Mouse (Mus musculus) liver, embryonic 13.5 days (tissue): ENCODE measurements around the gene Ran. TPM values are rescaled to one million over a fixed set of nuclear protein-coding genes. Genes with fewer than 3 reads are reported as not detected.
A peak's percentile ranks its signal among the peaks of the same experiment; 100 is the strongest.

Experiments
- ATAC-seq: fragments of 200-750 bp; cut with Nextera tagmentation; 2 replicates; pipeline ENCODE4 v1.8.0; 2017; ENCODE audit warnings: low read depth, mild to moderate bottlenecking, moderate number of reproducible peaks, moderate library complexity
- DNase-seq: peaks from one replicate; pipeline ENCODE4 v3.0.0; 2022
- H3K27ac ChIP-seq: fragments of 300-500 bp; sonication (generic); 2 replicates; pipeline ENCODE4 v1.5.1; 2015; ENCODE audit warnings: moderate library complexity, mild to moderate bottlenecking, inconsistent platforms
- H3K27me3 ChIP-seq: fragments of 300-500 bp; sonication (generic); 2 replicates; pipeline ENCODE4 v1.6.1; 2015; ENCODE audit warnings: mild to moderate bottlenecking, inconsistent platforms
- H3K36me3 ChIP-seq: fragments of 300-500 bp; sonication (generic); 2 replicates; pipeline ENCODE4 v1.6.1; 2015; ENCODE audit warnings: mild to moderate bottlenecking, inconsistent platforms
- H3K4me1 ChIP-seq: fragments of 300-500 bp; sonication (generic); replicated peaks from 2 replicates; pipeline ENCODE4 v1.6.1; 2015; ENCODE audit warnings: inconsistent platforms
- H3K4me2 ChIP-seq: fragments of 300-500 bp; sonication (generic); 2 replicates; pipeline ENCODE4 v1.6.1; 2015; ENCODE audit warnings: inconsistent platforms, mild to moderate bottlenecking, moderate library complexity
- H3K4me3 ChIP-seq: fragments of 300-500 bp; sonication (generic); replicated peaks from 2 replicates; pipeline ENCODE4 v1.5.1; 2015; ENCODE audit warnings: mild to moderate bottlenecking, inconsistent platforms
- H3K9ac ChIP-seq: fragments of 300-500 bp; sonication (generic); 2 replicates; pipeline ENCODE4 v1.6.1; 2015; ENCODE audit warnings: mild to moderate bottlenecking, inconsistent platforms
- H3K9me3 ChIP-seq: fragments of 300-500 bp; sonication (generic); replicated peaks from 2 replicates; pipeline ENCODE4 v1.6.1; 2016; ENCODE audit warnings: inconsistent platforms
- WGBS: fragments of 180-500 bp; shearing (Covaris S2); methylation state at CpG from one replicate; pipeline ENCODE4 v1.1.7; 2015; ENCODE audit not compliant: insufficient replicate concordance; 5-methylcytosine and 5-hydroxymethylcytosine counted together
- polyA plus RNA-seq: library from polyadenylated mRNA; unstranded; fragments of >200 nt; fragmentation: Nextera tagmentation; extraction: Ambion mirVana; gene quantifications from 2 replicates; pipeline ENCODE4 v1.2.1, GENCODE M21; 2015

The Ran gene
- polyA plus RNA-seq, 1 experiment from 2014 or later, result 634 TPM

- 75% methylated on average over 5 of the region's 5 CpGs for WGBS
These were observed 4.3 kb upstream of the Ran start for GRCm38 (mm10) chr5:129015540-129015939.

GRCm38 (mm10) chr5:129016370-129016769 is 3.5 kb upstream of the Ran start:
- peaks cover 9% of the 10 kb centered on the region; the same call in 1 of the 2 replicates for H3K36me3 ChIP-seq
- H3K4me3 ChIP-seq, result no peak overlapping the region
- peaks cover 28% of the 10 kb centered on the region for H3K4me1 ChIP-seq
- H3K9me3 ChIP-seq, result no peaks in the 10 kb centered on the region
- H3K9ac ChIP-seq, result no peak overlapping the region
- WGBS, result 73% methylated on average over 3 of the region's 3 CpGs
- no peak for DNase-seq
- no peak overlapping the region for H3K4me2 ChIP-seq
- no peaks in the 10 kb centered on the region for H3K27me3 ChIP-seq
- H3K27ac ChIP-seq, result no peak overlapping the region
- no peak for ATAC-seq

More at GRCm38 (mm10) chr5:129015540-129015939, 4.3 kb upstream of the Ran start:
- H3K4me1 ChIP-seq, result peaks cover 27% of the 10 kb centered on the region
- peaks cover under 1% of the 10 kb centered on the region; the same call in 1 of the 2 replicates for H3K36me3 ChIP-seq
- no peaks in the 10 kb centered on the region for H3K9me3 ChIP-seq
- H3K27me3 ChIP-seq, result no peaks in the 10 kb centered on the region
- ATAC-seq (no peak), DNase-seq (no peak)
- H3K4me2 ChIP-seq, result no peak overlapping the region
- no peak overlapping the region for H3K27ac ChIP-seq
- H3K9ac ChIP-seq, result no peak overlapping the region
- H3K4me3 ChIP-seq, result no peak overlapping the region

- DNase-seq (no peak), ATAC-seq (peak; percentile 14)
- Histone ChIP-seq H3K27ac (peak overlapping the region; percentile 96), H3K4me3 (peak overlapping the region; percentile 98), H3K4me2 (peak overlapping the region; percentile 89), H3K9me3 (no peaks in the 10 kb centered on the region), H3K27me3 (no peaks in the 10 kb centered on the region), H3K4me1 (peaks cover 34% of the 10 kb centered on the region), H3K9ac (peak overlapping the region; percentile 98), H3K36me3 (peaks cover 31% of the 10 kb centered on the region)
- WGBS, result 58% methylated on average over 13 of the region's 13 CpGs
These were observed 933 bp upstream of the Ran start for GRCm38 (mm10) chr5:129018782-129019489.

GRCm38 (mm10) chr5:129020300-129020668 is 415 bp downstream of the Ran start:
- WGBS, result 0% methylated on average over 45 of the region's 56 CpGs
- DNase-seq, result no peak
- H3K9ac ChIP-seq, result peak overlapping the region; percentile 98

GRCm38 (mm10) chr5:129020731-129021130 is 862 bp downstream of the Ran start:
- no peak for DNase-seq

More at GRCm38 (mm10) chr5:129020300-129020668, 415 bp downstream of the Ran start:
- peak; percentile 50 for ATAC-seq
- Histone ChIP-seq H3K4me3 (peak overlapping the region; percentile 98), H3K4me1 (peaks cover 34% of the 10 kb centered on the region), H3K36me3 (peaks cover 44% of the 10 kb centered on the region), H3K9me3 (no peaks in the 10 kb centered on the region), H3K27me3 (no peaks in the 10 kb centered on the region), H3K27ac (peak overlapping the region; percentile 96), H3K4me2 (peak overlapping the region; percentile 77)

GRCm38 (mm10) chr5:129025048-129025447 is 5.2 kb downstream of the Ran start:
- Histone ChIP-seq H3K36me3 (peaks cover 57% of the 10 kb centered on the region), H3K4me3 (no peak overlapping the region), H3K9me3 (no peaks in the 10 kb centered on the region), H3K27ac (peak overlapping the region; percentile 35; the same call in 1 of the 2 replicates), H3K9ac (no peak overlapping the region), H3K27me3 (no peaks in the 10 kb centered on the region), H3K4me1 (peaks cover 15% of the 10 kb centered on the region), H3K4me2 (no peak overlapping the region)
- ATAC-seq (no peak), DNase-seq (no peak)
- 42% methylated on average over 2 of the region's 2 CpGs for WGBS

More at GRCm38 (mm10) chr5:129020731-129021130, 862 bp downstream of the Ran start:
- peak overlapping the region; percentile 77 for H3K4me2 ChIP-seq
- peak overlapping the region; percentile 98 for H3K4me3 ChIP-seq
- peaks cover 49% of the 10 kb centered on the region for H3K36me3 ChIP-seq
- H3K9me3 ChIP-seq, result no peaks in the 10 kb centered on the region
- H3K9ac ChIP-seq, result peak overlapping the region; percentile 98
- peaks cover 34% of the 10 kb centered on the region for H3K4me1 ChIP-seq
- H3K27me3 ChIP-seq, result no peaks in the 10 kb centered on the region
- no peak for ATAC-seq
- H3K27ac ChIP-seq, result peak overlapping the region; percentile 96
- WGBS, result 3% methylated on average over 28 of the region's 28 CpGs

GRCm38 (mm10) chr5:129025725-129026124 is 5.9 kb downstream of the Ran start:
- no peak overlapping the region for H3K9ac ChIP-seq
- 79% methylated on average over 2 of the region's 2 CpGs for WGBS
- no peak for DNase-seq
- H3K27me3 ChIP-seq, result no peaks in the 10 kb centered on the region
- no peak overlapping the region for H3K4me2 ChIP-seq
- peaks cover 15% of the 10 kb centered on the region for H3K4me1 ChIP-seq
- no peaks in the 10 kb centered on the region for H3K9me3 ChIP-seq
- H3K27ac ChIP-seq, result no peak overlapping the region
- no peak overlapping the region for H3K4me3 ChIP-seq
- H3K36me3 ChIP-seq, result peaks cover 54% of the 10 kb centered on the region
- ATAC-seq, result no peak

- WGBS, result 87% methylated on average over 3 of the region's 3 CpGs
- Histone ChIP-seq H3K36me3 (peaks cover 49% of the 10 kb centered on the region), H3K9ac (no peak overlapping the region), H3K4me2 (no peak overlapping the region), H3K4me1 (peaks cover 15% of the 10 kb centered on the region), H3K9me3 (no peaks in the 10 kb centered on the region), H3K27ac (no peak overlapping the region), H3K4me3 (no peak overlapping the region), H3K27me3 (no peaks in the 10 kb centered on the region)
- DNase-seq (no peak), ATAC-seq (no peak)
These were observed 6.3 kb downstream of the Ran start for GRCm38 (mm10) chr5:129026171-129026570.

GRCm38 (mm10) chr5:129026637-129027036 is 6.8 kb downstream of the Ran start:
- ATAC-seq, result no peak
- H3K9me3 ChIP-seq, result no peaks in the 10 kb centered on the region
- no peak for DNase-seq
- H3K36me3 ChIP-seq, result peaks cover 45% of the 10 kb centered on the region
- WGBS, result 71% methylated on average over 1 of the region's 1 CpGs
- H3K4me3 ChIP-seq, result no peak overlapping the region
- no peak overlapping the region for H3K27ac ChIP-seq
- peaks cover 11% of the 10 kb centered on the region for H3K4me1 ChIP-seq
- H3K9ac ChIP-seq, result no peak overlapping the region
- no peak overlapping the region for H3K4me2 ChIP-seq
- H3K27me3 ChIP-seq, result no peaks in the 10 kb centered on the region

- Histone ChIP-seq H3K9me3 (no peaks in the 10 kb centered on the region), H3K4me2 (no peak overlapping the region), H3K27me3 (no peaks in the 10 kb centered on the region), H3K4me3 (no peak overlapping the region), H3K4me1 (no peaks in the 10 kb centered on the region; the same call in 1 of the 2 replicates), H3K36me3 (peaks cover 23% of the 10 kb centered on the region), H3K27ac (no peak overlapping the region), H3K9ac (no peak overlapping the region)
- ATAC-seq (no peak), DNase-seq (no peak)
- WGBS, result 68% methylated on average over 5 of the region's 5 CpGs
These were observed 9.4 kb downstream of the Ran start for GRCm38 (mm10) chr5:129029131-129029723.

- Histone ChIP-seq H3K27me3 (no peaks in the 10 kb centered on the region), H3K36me3 (no peaks in the 10 kb centered on the region), H3K9me3 (no peaks in the 10 kb centered on the region), H3K9ac (no peak overlapping the region), H3K27ac (no peak overlapping the region), H3K4me1 (no peaks in the 10 kb centered on the region), H3K4me3 (no peak overlapping the region), H3K4me2 (no peak overlapping the region)
- DNase-seq (no peak), ATAC-seq (no peak)
- 75% methylated on average over 5 of the region's 5 CpGs for WGBS
These were observed 16.8 kb downstream of the Ran start for GRCm38 (mm10) chr5:129036678-129037077.
